Mouse (Mus musculus) neural tube, embryonic 11.5 days (tissue): Measurements from ENCODE around the gene 5330417C22Rik. TPM values are rescaled to one million over a fixed set of nuclear protein-coding genes. Genes with fewer than 3 reads are reported as not detected.

Source experiments
- ATAC-seq: fragments of 200-750 bp; cut with Nextera tagmentation; 2 replicates; pipeline ENCODE4 v1.8.0; 2017; ENCODE audit warnings: moderate number of reproducible peaks, mild to moderate bottlenecking, moderate TSS enrichment, moderate library complexity; ENCODE audit not compliant: insufficient read depth, low FRiP score, low TSS enrichment
- DNase-seq: peaks from one replicate; pipeline ENCODE4 v3.0.0-alpha.2; 2015; ENCODE audit warnings: low spot score
- H3K27ac ChIP-seq: fragments of 300-500 bp; sonication (generic); 2 replicates; pipeline ENCODE4 v1.5.1; 2014; ENCODE audit warnings: low read depth, mild to moderate bottlenecking, low read length
- H3K27me3 ChIP-seq: fragments of 300-500 bp; sonication (generic); 2 replicates; pipeline ENCODE4 v1.6.1; 2014; ENCODE audit warnings: mild to moderate bottlenecking, low read length, mixed read lengths; ENCODE audit not compliant: control insufficient read depth, insufficient read depth
- H3K36me3 ChIP-seq: fragments of 300-500 bp; sonication (generic); 2 replicates; pipeline ENCODE4 v1.6.1; 2014; ENCODE audit warnings: mild to moderate bottlenecking, low read length, moderate library complexity, mixed read lengths; ENCODE audit not compliant: control insufficient read depth, insufficient read depth
- H3K4me1 ChIP-seq: fragments of 300-500 bp; sonication (generic); 2 replicates; pipeline ENCODE4 v1.6.1; 2014; ENCODE audit warnings: low read length, mixed read lengths; ENCODE audit not compliant: control insufficient read depth, insufficient read depth
- H3K4me2 ChIP-seq: fragments of 300-500 bp; sonication (generic); 2 replicates; pipeline ENCODE4 v1.6.1; 2014; ENCODE audit warnings: low read depth, mild to moderate bottlenecking, moderate library complexity
- H3K4me3 ChIP-seq: fragments of 300-500 bp; sonication (generic); 2 replicates; pipeline ENCODE4 v1.5.1; 2014; ENCODE audit warnings: low read depth, low read length
- H3K9ac ChIP-seq: fragments of 300-500 bp; sonication (generic); 2 replicates; pipeline ENCODE4 v1.6.1; 2014; ENCODE audit warnings: mild to moderate bottlenecking, low read length
- H3K9me3 ChIP-seq: fragments of 300-500 bp; sonication (generic); 2 replicates; pipeline ENCODE4 v1.6.1; 2016; ENCODE audit warnings: low read length; ENCODE audit not compliant: control insufficient read depth
- WGBS: fragments of 180-500 bp; shearing (Covaris S2); extraction: QIAGEN DNeasy Blood & Tissue Kit; methylation state at CpG from one replicate; pipeline ENCODE4 v1.1.7; 2014; 5-methylcytosine and 5-hydroxymethylcytosine counted together
- polyA plus RNA-seq: library from polyadenylated mRNA; unstranded; fragments of >200 nt; fragmentation: Nextera tagmentation; extraction: Ambion mirVana; gene quantifications from 2 replicates; pipeline ENCODE4 v1.2.1, GENCODE M21; 2014

Gene 5330417C22Rik
- polyA plus RNA-seq, 1 experiment from 2014 or later = 1.8 TPM

GRCm38 (mm10) chr3:108415831-108416223 is 120.5 kb downstream of the 5330417C22Rik start:
- H3K4me2 ChIP-seq = peak overlapping the region; percentile 87
- H3K9me3 ChIP-seq = peaks cover 8% of the 10 kb centered on the region
- DNase-seq = peak; percentile 92
- H3K27ac ChIP-seq = peak overlapping the region; percentile 81
- peaks cover 14% of the 10 kb centered on the region for H3K4me1 ChIP-seq
- peak; percentile 78 for ATAC-seq
- under 1% methylated on average over 45 of the region's 48 CpGs for WGBS
- peak overlapping the region; percentile 97 for H3K9ac ChIP-seq
- H3K36me3 ChIP-seq = peaks cover 21% of the 10 kb centered on the region
- H3K27me3 ChIP-seq = no peaks in the 10 kb centered on the region
- peak overlapping the region; percentile 87 for H3K4me3 ChIP-seq

DNA sequence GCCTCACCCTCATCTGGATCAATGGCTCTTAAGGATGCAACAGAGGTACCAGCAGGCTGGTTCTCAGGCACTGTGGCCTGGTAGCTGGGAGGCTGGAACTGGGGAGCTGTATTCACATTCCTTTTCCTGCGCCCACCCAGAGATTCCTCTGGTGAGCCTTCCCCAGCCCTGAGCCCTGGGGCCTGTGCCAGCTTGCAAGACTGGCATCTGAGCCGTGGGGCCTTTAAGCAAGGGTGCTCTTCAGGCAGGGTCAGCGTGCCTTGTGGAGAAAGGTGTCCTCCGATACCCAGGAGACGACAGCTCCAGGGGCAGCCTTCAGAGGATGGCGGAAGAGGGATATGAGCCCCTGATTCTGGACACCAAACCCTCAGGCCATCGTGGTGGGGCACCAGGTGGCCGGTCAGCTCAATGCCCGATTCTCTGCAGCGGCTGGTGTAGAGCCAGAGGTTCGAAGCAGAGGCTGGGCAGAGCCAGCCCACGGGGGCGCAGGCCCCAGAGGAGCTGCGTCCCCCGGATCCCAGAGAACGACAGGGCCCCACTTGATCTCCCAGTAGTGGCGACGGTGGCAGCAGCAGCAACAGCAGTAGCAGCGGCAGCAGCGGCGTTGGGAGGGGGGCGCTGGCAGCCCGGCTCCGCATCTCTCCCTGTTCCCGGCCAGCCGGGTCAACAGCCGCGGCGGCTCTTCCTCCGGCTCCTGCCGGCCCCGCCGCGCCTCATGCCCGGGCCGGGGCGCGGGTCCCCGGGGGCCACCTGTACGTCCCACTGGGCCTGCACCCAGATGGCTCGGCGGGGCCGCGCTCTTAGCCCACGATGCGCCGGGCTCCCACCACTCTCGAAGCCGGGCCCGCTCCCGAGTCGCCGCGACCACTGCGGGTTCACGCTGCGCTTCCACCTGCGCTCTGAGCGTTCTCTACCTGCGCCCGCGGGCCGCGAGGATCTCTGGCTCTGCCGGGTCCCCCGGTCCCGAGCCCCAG is 121.2 kb downstream of the 5330417C22Rik start, which contains the start of gene Celsr2:
Gene Celsr2 (minus strand): TSS at position 696 of the 974 bp plus-strand sequence.
- H3K27me3 ChIP-seq = no peaks in the 10 kb centered on the region
- peak within 1 kb of the TSS; percentile 97 for H3K9ac ChIP-seq
- 6% methylated on average over 67 of the region's 67 CpGs for WGBS
- peak; percentile 57 for DNase-seq
- H3K4me2 ChIP-seq = peak within 1 kb of the TSS; percentile 87
- H3K36me3 ChIP-seq = peaks cover 21% of the 10 kb centered on the region
- peaks cover 8% of the 10 kb centered on the region for H3K9me3 ChIP-seq
- peak within 1 kb of the TSS; percentile 87 for H3K4me3 ChIP-seq
- H3K27ac ChIP-seq = peak within 1 kb of the TSS; percentile 81
- H3K4me1 ChIP-seq = peaks cover 17% of the 10 kb centered on the region
- ATAC-seq = peak; percentile 5; the same call in 1 of the 2 replicates

- DNase-seq (no peak), ATAC-seq (no peak)
- Histone ChIP-seq H3K9ac (no peak overlapping the region), H3K4me2 (no peak overlapping the region), H3K36me3 (peaks cover 23% of the 10 kb centered on the region), H3K27me3 (no peaks in the 10 kb centered on the region), H3K4me3 (peak overlapping the region; percentile 7; the same call in 1 of the 2 replicates), H3K27ac (no peak overlapping the region), H3K4me1 (peaks cover 24% of the 10 kb centered on the region), H3K9me3 (peaks cover 8% of the 10 kb centered on the region)
- WGBS = 97% methylated on average over 35 of the region's 35 CpGs
These were observed 122.5 kb downstream of the 5330417C22Rik start for GRCm38 (mm10) chr3:108413634-108414360.

DNA sequence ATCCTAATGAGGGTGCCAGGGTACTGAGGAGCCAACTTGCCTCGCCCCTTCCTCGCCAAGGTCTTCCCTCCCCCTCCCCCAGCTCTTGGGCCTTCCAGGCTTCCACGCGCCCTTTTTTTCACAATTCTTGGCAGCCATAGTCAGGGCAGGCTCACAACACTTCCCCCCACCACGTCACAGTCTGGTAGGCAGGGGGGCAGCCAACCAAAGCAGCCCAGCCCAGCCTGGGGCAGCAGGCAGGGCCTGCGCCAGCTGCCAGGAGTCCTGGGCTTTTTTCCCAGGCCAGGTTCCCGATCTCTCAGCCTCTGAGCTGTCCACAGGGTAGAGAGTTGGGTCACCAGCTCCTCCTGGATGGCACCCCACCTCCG is 124.6 kb downstream of the 5330417C22Rik start:
- Histone ChIP-seq H3K4me1 (peaks cover 32% of the 10 kb centered on the region), H3K4me3 (peak overlapping the region; percentile 41), H3K36me3 (peaks cover 29% of the 10 kb centered on the region), H3K27me3 (no peaks in the 10 kb centered on the region), H3K9ac (peak overlapping the region; percentile 89), H3K9me3 (peaks cover 8% of the 10 kb centered on the region), H3K4me2 (peak overlapping the region; percentile 87), H3K27ac (peak overlapping the region; percentile 97)
- ATAC-seq (peak; percentile 35; the same call in 1 of the 2 replicates), DNase-seq (peak; percentile 54)
- WGBS = 50% methylated on average over 8 of the region's 8 CpGs

DNA sequence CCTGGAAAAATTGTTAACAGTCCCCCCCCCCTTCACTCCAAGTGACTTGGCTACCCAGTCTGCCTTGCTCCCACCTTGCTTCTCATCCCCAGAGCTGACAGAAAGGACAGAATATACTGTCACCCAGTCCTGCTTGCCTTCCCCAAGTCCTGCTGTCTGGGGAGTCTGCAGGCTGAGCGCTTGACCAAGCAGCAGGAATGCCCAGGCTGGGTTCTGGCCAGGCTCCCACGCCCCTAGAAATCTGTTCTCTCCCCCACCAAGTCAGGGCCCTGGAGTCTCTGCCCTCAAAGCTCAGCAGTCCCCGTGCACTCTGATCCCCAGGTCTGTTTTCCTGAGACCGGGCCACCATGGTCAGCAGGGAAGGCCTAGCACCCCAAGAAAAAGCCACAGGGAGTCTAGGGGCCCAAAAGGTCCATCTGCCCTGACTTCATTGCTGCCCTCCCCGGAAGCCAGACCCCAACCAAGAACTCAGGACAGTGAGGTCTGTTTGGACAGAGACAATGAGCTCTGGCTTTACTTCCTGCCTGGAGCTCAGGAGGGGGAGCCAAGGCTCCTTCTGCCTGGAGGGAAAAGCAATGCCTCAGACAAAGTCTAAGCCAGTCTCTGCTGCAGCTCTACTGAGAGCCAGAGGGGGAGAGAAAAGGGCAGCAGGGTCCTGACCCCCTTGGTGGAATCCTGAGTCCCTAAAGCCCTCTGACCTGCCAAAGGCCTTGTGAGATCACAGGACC is 125.1 kb downstream of the 5330417C22Rik start:
- Histone ChIP-seq H3K27me3 (no peaks in the 10 kb centered on the region), H3K4me2 (peak overlapping the region; percentile 87), H3K9ac (peak overlapping the region; percentile 89), H3K36me3 (peaks cover 31% of the 10 kb centered on the region), H3K4me1 (peaks cover 37% of the 10 kb centered on the region), H3K9me3 (peaks cover 8% of the 10 kb centered on the region), H3K27ac (peak overlapping the region; percentile 97), H3K4me3 (peak overlapping the region; percentile 41)
- DNase-seq (no peak), ATAC-seq (no peak)
- WGBS = 48% methylated on average over 5 of the region's 5 CpGs

DNA sequence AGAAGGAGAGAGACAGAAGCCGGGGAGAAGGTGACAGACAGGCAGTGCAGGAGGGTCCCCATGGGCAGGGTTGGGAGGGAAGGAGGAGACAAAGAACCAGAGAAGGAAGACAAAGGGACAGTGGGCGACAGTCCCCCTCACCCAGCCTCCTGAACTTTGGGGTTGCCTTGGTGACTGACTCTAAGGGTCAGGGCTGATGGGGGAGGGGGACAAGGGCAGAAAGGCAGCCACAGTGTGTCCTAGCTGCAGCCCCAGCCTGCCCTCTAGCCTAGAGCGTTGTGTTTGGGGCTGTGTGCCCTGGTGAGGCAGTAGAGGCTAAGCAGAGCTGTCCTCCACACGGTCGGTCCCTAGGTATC is 126.0 kb downstream of the 5330417C22Rik start:
- Histone ChIP-seq H3K27me3 (no peaks in the 10 kb centered on the region), H3K9me3 (peaks cover 8% of the 10 kb centered on the region), H3K4me2 (peak overlapping the region; percentile 87), H3K4me1 (peaks cover 39% of the 10 kb centered on the region), H3K9ac (peak overlapping the region; percentile 89), H3K27ac (peak overlapping the region; percentile 97), H3K36me3 (peaks cover 31% of the 10 kb centered on the region), H3K4me3 (peak overlapping the region; percentile 41)
- peak; percentile 49 for ATAC-seq
- 16% methylated on average over 5 of the region's 5 CpGs for WGBS
- peak; percentile 79 for DNase-seq

DNA sequence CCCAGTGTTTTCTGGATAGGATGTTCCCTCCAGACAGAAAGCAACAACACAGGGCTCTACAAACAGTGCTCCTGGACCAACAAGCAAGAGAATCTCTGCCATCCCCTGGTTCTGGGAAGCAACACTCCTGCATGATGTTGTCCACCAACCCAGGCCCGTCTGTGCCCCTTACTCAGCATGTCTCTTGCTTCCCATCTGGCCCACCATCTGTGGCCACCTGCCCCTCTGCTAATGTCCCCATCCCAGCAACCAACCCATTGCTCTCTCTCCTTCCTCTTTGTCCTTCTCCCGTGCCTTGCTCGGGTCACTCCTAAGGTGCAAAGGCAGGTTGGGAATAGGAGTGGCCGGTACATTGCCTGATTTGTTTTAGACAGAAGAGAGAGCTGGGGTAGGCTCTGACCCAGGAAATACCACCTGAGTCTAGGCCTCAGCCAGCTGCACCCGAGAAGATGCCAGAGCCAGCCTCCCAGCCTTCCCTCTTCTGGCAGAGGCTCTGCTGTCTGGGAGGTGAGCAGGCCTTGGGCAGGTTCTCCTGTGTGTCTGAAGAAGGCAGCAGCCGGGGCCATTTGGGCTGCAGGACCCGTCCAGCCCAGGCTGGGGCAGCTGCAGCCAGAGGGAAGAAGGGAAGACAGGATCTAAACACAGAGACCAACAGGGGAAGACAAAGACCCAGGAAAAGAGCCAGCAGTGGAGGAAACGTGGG is 126.5 kb downstream of the 5330417C22Rik start:
- peak overlapping the region; percentile 89 for H3K9ac ChIP-seq
- H3K27ac ChIP-seq = peak overlapping the region; percentile 97
- H3K36me3 ChIP-seq = peaks cover 31% of the 10 kb centered on the region
- peaks cover 38% of the 10 kb centered on the region for H3K4me1 ChIP-seq
- DNase-seq (peak; percentile 53), ATAC-seq (no peak; the same call in 1 of the 2 replicates)
- peak overlapping the region; percentile 87 for H3K4me2 ChIP-seq
- H3K27me3 ChIP-seq = no peaks in the 10 kb centered on the region
- H3K4me3 ChIP-seq = peak overlapping the region; percentile 41
- WGBS = 35% methylated on average over 8 of the region's 8 CpGs
- peaks cover 8% of the 10 kb centered on the region for H3K9me3 ChIP-seq
